Mouse (Mus musculus): ENCODE measurements around the gene Mvd.

The Mvd gene

DNA sequence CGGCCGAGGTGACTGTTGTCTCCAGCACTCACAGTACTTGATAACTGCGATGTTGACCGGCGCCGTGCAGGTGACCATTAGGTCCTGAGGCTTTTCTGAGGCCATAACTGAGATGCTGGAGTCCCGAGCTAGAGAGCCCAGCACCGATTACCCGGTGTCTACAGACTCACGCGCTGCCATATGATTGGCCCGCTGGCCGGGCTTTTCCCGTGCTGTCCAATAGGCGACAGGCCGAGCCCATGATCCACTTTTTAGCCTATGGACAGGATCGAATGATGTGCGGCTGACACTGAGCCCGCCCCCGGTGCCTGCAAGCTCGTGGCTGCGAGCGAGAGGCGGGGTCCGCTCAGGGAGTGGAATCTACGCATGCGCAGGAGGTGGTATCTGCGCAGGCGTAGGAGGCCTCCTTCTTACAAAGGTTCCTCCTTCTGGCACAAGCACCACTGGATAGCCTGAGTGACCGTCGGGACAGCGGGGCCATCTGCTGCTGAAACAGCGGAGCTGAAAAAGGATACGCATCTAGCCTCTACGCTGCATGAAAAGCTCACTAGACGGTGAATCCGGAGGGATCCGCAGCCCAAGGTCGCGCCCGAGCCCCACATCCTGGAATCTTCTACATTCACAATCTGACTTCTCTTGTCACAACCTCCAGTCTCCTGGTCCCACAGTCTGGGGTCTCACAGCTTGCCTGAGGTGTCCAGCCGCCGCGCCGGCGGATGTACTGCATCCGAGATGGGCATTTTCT, at the start of gene Mvd:
Gene Mvd, minus strand, starts transcription at position 161 of the 745 bp plus-strand sequence.
- DNase-seq (ENCODE audit: low spot score in 2 of 2), result peak; percentile 98

DNA sequence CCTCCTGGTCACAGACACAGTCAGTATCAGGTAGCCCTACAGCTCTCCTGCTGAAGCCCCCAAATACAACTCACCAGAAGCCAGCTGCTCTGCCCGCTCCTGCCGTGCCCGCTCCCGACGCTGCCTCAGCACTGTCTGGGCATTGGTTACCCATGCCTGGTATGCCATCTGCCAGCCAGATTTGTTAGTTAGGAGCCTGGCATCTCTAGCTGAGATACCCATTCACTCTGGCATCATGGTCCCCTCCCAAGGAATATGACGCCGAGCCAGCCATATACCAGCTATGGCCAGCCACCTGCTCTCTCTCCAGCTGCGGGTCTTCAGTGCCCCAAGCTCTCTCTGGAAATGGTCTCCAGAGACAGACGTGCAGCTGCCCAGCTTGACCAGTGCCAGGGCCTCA, 45.2 kb upstream of the Mvd start:
- DNase-seq (ENCODE audit: low spot score in 2 of 2), result no peak

DNA sequence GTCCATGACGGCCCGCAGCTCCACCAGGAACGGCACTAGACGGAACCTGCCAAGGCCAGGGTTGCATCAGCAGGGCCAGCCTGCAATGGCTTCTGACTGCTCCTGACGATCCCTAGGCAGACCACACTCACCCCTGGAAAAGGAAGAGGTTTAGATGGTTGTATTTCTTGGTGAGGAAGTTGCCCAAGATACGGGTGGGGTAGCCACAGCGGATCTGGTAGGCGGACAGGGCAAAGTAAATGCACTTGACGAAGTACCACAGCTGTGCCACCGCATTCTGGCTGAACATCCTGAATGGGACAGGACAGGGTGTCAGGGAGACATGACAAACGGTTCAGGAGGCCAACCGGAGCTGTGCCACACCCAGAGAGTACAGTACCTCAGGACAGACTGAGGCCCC, 41.6 kb upstream of the Mvd start:
- DNase-seq (ENCODE audit: low spot score in 2 of 2), result no peak

DNA sequence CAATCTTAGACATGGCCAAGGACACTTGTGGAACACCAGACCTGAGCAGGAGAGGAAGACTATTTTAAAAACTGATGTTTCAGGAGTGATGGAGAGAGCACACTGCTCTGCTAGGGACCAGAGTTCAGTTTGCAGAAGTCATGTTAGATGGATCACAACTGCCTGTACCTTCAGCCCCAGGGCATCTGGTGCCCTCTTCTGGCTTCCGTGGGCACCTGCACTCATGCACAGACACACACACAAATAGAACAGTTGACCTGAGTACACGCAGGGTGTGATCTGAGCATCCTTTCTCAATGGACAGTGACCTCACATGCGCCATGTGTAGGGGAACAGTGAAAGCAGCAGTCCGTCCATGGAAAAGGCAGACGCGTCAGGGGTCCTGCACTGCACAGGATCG, 40.7 kb upstream of the Mvd start:
- no peak for DNase-seq (ENCODE audit: low spot score in 2 of 2)

DNA sequence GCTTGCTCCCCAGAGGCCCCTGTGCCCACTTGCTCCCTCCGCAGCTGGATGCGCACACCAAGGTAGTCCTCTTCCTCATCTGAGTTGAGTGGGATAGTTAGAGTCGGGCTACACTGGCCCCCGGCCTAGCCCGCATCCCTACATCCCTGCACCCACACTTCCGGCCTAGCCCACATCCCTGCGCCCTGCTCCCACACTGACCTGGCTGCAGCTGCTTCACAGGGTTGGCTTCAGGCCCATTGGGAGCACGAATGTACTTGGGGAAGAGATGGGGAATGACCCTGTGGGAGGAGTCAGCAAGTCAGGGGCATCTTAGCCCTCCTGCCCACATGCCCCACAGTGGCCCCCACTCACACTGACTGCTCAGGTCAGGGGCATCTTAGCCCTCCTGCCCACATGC, 39.2 kb upstream of the Mvd start:
- no peak for DNase-seq (ENCODE audit: low spot score in 2 of 2)

DNA sequence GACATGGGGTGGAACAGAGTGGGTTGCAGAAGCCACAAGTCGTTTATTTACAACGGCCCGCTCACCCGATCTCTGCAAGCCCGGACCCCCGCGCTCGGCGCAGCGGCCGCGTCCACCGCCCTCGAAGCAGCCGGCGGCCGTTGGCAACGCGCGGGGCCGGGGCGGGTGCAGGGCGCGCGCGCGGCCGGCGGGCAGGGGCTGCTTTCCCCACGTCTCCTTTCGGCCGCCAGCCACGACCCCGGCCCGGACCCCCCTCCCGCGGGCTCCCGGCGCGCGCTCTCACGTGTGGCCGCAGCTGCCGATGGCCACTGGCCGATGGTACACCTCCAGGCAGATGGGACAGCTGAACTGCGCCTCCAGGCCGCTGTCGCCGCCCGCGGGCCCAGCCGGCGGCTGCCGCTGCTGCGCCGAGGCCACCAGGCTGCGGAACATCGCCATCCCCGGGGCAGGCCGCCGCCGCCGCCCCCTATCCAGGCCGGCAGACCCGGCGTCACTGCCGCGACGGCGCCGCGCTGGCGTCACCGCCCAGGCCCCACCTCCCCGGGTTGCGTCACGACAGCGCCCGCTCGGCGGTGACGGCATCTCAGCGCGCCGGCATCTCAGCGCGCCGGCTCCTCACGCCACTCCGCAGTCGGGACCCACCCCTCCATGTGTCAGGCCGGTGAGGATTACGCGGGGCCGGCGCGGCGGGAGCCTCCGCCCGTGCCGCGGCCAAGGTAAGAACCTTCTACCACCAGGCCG, 32.5 kb upstream of the Mvd start, which contains the start of the genes Rnf166 and Ctu2:
Gene Rnf166, minus strand, starts transcription at position 485 of the 741 bp plus-strand sequence.
Gene Ctu2, plus strand, starts transcription at position 564 of the 741 bp plus-strand sequence.
- peak; percentile 89 to 96 for DNase-seq (ENCODE audit: low spot score in 2 of 2)

DNA sequence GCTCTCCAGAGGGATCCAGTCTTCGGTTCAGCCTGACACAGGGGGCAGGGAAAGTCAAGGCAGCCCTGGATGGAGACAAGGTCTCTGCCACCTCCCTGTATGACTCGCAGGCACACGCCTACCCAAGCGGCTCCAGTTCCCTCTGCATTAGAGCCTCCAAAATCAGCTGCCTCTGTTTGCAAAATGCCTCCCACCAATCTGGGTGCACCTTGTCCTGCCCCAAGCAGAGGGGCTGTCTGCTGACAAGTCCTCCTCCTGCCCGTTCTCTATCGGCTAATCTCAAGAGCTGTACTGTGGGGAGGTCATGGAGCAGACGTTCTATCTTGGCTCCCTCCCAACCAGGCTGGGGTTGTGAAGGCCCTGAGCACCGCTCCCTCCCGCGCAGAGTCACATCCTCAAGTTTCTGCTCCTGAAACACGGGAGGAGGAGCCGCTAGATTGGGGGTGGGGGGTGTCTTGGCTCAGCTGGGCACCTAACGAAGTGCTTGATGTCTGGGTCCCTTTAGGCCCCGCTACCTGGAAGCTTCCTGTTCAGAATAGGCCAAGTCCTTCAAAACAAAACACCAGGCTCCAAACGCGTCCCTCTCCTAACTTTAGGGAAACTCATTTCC, 31.8 kb upstream of the Mvd start:
- peak; percentile 51 to 52 for DNase-seq (ENCODE audit: low spot score in 2 of 2)

DNA sequence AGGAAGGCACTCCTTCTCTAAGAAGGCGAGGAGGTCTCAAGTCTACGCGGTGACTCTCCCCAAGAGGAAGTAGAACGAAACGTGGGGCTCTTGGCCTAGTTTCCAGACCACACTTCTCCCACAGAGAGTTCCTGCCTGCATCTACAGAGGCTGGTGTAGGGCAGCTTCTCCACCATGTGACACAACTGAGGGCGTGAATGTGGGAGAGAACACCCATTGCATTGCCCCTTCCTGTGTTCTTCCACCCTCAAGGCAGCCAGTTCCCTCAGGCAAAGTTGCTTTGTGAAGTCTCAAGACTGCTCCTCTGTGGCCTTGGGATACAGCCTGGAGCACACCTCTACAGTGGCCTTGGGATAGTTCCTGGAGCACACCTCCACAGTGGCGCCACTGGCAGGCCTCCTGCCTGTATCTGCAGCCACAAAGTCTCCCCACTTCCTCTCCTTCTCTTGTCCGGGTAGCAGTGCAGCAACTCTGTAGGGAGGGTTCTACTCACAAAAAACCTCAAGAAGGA, 30.7 kb upstream of the Mvd start:
- peak; percentile 76 to 84 for DNase-seq (ENCODE audit: low spot score in 2 of 2)

DNA sequence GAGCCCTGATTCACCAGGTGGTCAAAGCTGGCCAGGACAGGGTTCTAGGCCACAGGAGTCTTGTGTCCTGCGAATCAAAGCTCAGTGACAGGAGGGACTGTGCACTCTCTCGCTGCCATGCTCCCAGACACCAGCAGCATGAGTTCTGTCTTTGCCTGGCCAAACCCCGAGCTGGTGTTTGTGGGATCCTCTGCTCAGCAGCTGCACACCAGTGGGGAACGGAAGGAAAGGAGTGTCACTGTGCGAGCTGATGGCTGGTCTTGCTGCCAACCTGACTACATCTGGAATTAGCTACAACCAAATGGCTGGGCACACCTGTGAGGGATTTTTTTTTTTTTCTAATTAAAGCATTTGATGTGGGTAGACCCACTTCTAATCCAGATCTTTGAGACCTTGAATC, 27.5 kb upstream of the Mvd start:
- peak; percentile 68 to 69 for DNase-seq (ENCODE audit: low spot score in 2 of 2)

DNA sequence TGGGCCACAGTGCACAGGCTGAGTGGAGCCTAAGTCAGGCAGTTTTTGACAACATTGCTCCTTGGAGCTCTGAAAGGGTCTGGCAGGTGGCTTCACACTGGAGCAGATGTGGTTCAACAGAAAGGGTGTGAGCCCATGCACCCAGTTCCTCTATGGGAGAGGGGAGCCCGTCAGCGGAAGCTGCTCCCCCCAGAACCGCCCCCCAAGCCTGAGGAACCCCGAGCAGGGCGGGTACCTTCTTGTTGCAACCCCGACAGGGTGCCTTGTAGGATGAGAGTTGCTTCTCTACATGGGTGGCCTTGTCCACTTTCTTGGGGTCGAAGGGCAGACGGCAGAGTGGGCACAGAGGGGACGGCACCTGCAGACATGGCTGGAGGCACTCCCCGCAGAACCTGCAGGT, 26.7 kb upstream of the Mvd start:
- peak; percentile 89 to 93 for DNase-seq (ENCODE audit: low spot score in 2 of 2)

DNA sequence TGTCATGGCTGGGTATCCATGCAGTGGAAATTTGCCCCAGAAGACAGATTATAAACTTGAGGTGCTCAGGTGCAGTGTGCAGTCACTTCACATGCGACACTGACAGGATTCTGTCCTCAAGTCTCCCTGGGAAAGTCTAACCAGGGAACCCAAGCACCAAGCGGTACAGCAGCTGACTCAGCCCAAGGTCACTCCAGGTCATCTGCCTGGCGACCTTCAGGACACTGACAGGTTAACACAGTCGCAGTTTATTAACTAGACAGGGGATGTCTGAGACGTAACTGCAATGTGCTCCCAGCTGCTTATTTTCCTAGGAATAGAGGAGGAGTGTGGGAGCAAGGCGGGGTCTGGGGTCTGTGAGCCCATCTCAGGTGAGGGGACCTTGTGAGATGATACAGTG, 26.2 kb upstream of the Mvd start:
- DNase-seq (ENCODE audit: low spot score in 2 of 2), result no peak

DNA sequence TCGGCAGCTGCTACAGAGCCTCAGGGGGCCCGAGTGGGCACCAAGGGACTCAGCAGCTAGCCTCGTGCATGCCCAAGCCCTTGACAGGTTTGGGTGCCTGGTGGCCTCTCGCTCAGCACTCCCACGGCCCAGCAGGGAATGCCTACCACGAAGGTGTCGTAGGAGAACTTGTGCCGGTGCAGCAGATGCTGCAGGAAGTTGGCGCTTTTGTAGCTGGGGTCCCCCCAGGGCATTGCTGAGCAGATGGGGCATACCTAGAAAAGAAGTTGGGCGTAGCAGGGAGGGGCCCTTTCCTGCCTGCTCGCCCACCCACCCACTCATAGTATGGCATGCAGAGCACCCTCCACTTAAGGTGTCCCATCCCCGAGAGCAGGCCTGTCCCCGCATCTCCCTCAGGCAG, 24.6 kb upstream of the Mvd start:
- peak; percentile 70 to 72 for DNase-seq (ENCODE audit: low spot score in 2 of 2)

DNA sequence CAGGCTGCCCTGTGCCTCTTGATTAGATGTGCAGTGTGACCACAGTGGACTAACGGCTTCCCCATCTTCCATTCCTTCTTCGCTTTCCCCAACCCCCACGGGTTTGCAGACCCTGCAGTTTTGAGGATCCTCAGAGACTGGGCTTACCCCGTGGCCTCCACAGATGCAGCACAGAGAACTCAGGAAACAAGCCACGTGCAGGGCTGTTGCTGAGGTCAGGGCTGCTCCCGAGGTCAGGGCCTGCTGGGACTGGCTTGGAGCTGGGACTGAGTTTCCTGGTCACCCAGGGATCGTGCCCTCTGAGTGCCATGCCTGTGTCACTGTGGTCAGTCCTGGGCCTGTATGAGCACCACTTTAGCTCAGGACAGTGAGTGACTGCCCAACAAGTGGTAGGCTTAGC, 21.8 kb upstream of the Mvd start:
- peak in 1 of 2 experiments; percentile 18 for DNase-seq (ENCODE audit: low spot score in 2 of 2)

DNA sequence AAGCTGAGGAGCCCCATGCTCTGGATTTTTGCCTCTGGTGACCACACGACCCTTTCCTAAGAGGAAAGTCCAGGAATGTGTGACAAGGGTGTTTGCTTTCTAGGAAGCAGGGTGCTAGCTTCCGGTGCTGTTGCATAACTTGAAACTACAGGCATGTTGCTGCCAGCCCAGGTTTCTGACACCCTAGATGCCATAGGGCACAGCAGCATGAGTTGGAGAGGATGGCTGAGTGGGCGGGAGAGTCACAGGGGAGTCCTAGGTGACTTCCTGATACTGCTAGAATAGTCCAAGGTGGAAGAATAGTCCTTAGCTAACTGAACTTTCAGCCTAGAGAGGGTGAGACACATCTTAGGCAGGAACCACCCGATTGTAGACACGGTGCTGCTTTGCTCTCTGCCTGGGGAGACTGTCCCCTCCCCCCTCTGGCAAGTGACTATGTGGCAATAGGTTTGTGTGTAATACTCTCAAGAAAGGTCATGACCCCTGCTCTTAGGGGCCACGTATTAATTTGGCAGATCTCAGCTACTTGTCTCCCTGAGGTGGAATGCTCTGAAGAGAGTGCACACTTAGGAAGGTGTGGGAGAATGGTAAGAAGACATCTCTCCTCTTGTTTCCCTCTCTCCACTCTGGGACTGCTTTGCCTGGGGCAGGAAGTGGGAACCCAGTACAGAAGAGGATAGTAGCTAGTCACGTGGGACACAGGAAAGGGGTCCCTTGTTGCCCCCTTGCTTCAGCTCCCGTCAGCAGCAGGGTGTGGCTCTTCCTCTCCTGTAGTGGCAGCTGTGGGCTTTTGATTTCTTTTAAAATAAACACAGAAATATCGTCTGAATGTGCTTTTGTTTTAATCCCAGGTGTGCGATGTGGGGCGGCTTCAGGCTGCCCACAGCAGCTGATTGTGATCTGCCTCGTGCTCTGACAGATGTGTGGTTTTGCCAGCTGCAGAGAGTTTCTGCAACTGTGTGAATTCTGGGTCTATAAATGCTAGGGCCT, 20.7 kb upstream of the Mvd start:
- DNase-seq (ENCODE audit: low spot score in 2 of 2), result peak; percentile 68 to 73

DNA sequence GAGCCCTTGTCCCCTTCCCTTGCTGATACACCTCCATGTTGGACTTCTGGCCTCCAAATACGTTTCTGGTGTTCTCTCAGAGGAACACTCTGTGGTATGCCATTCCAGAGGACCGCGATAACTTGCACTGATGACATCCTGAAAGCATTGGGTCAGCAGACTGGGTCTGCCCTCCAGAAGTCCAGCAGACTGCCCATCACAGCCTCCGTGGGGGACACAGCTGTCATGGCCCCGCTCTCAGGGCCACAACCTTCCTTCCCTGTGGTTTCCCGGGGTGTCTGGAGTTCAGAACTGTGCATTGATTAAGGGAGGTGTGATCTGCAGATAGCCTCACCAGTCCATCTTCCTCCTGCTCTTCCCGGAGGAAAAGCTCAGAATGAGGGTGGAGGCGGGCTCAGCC, 19.3 kb upstream of the Mvd start:
- DNase-seq (ENCODE audit: low spot score in 2 of 2), result no peak

DNA sequence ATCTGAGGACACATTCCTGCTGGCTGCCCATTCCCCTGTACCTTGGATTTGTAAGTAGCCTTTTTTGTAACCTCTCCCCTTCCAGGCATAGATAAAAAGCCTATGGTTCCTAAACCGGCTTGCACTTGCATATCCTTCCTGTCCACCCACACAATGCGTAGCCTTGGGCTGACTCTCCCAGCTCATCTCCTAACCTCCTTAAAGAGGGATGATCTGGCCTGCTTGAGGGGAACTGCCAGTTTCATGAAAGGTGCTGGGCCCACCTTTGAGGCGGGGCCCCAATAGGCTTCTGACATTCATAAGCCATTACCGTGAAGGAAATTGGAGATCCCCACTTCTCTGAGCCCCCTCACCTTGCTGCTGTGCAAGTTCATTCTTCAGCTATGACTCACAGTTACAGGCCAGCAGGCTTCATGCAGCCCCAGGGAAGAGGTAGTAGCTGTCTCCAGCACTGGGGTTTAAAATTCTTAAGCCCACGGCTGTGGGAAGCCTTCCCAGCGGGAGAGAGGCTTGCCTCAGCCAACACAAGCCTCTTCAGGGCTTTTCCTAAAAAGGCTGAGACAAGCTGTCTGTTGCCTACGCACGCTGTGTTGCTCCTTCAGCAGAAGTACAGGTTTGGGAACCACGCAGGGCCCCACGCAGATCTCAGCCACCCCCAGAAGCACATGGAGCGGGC, 18.4 kb upstream of the Mvd start:
- DNase-seq (ENCODE audit: low spot score in 2 of 2), result no peak

DNA sequence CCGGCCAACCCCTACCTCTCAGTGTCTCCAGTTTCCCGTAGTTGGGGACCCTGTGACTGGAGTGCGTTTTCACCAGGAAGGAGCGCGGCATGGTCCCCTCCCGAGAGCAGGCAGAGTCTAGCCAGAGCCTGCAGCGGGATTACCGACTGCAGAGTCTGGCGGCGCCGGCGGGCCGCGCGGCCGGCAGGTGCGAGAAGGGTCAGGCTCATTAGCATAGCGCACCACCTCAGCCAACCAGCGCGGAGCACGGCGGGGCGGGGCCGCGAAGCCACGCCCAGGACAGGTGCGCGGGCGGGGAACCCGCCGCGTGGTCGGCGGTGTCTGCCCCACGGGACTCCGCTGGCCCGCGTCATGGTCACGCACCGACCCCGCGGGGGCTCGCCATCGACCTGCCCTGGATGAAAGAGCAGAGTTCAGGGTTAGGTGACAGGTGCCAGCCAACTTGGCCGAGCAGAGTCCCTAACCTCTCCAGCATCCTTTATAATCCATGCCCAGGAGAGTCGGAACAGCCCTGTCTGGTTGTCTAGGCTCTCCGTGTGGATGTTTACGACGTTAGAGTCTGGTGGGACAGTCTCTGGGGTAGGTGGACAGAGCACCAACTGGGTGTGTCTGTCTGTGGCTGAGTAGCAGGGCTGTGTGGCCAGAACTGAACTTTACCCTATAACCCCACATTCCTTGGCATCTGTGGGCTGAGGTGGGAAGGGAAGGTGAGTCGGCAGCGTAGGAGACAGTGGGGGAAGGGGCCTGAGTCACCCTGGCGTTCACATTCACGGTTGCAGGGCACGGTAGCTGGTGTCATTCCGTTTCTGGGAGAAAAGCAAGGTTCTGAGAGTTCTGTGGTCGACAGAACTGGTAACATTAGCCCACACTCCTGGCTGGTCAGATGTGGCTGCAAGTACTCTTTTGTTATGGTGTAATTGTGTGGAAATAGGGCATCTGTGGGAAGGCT, 17.6 kb upstream of the Mvd start, which contains the start of gene Snai3:
Gene Snai3, minus strand, starts transcription at position 210 of the 949 bp plus-strand sequence.
- DNase-seq (ENCODE audit: low spot score in 2 of 2), result peak; percentile 73

DNA sequence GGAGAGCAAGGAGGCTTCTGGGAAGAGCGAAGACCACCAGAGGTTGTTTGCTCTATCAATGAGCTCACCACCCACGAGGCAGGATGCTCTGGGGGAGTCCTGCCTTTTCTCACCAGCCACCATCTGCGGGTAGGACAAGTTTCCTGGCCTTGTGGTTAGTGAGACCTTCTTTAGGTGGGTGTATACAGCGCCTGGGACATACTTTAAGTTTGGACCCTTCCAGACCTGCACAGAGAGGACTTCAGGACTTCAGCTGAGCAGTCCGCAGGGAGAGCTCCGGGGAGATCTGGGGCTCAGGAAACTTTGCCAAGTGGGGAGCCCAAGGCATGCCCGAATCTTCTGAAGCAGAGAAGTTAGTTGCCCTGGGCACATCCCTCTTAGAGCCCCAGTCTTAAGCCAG, 16.8 kb upstream of the Mvd start:
- DNase-seq (ENCODE audit: low spot score in 2 of 2), result no peak

DNA sequence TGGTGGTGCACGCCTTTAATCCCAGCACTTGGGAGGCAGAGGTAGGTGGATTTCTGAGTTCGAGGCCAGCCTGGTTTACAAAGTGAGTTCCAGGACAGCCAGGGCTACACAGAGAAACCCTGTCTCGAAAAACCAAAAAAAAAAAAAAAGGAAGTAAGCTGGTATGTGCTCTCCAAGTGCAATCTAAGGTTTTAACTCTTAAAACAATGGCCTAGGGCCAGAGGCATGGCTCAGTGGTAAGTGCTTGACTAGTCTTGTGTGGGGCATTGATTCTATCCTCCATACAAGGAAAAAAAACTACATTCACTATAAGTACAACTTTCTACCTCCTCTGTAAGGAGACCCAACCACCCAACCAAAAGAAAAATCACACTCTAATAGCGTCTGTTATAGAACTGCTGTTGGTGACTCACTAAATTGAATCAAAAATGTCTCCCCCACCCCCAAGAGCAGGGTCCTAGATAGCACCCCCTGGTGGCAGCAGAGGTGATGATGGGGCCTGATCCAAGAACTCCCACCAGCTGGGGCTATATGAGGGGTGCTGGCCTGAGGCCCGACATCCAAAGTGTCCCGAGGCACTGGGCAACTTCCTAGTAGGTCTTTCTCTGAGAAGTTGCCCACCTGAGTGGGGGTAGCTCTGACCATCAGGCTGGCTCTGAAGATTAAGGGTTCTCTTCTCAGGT, 16.1 kb upstream of the Mvd start:
- DNase-seq (ENCODE audit: low spot score in 2 of 2), result peak; percentile 69 to 88
